17 mouse cellular contexts compared by ENCODE assay signal in genomic region chr8:89788296-89788695, GRCm38 (mm10).
"Had no signal": no experiment of that assay in that cellular context is flagged by ENCODE, and none has a peak within 500 bp of the region (broad histone marks: within the 10 kb centered on the region; RNA-seq: fewer than 3 reads in every experiment).

No protein-coding gene starts in this region.

- H3K4me2 ChIP-seq: intestine, embryonic 15.5 days; liver, embryonic 11.5 days; lung, embryonic 14.5 days; midbrain, embryonic 13.5 days; stomach, embryonic 15.5 days had no signal

- DNase-seq: kidney, adult 2 months; layer of hippocampus, adult 9-11 months; liver, postnatal 0 days; lung, embryonic 14.5 days; spleen, adult 18-20 months; thymus, postnatal 25 days had no signal

- H3K4me3 ChIP-seq: intestine, embryonic 15.5 days; limb, embryonic 12.5 days; limb, embryonic 15.5 days; midbrain, embryonic 13.5 days; stomach, embryonic 15.5 days had no signal

- H3K9ac ChIP-seq: intestine, embryonic 15.5 days; limb, embryonic 12.5 days; limb, embryonic 15.5 days; liver, embryonic 14.5 days; liver, postnatal 0 days; lung, embryonic 14.5 days; midbrain, embryonic 13.5 days; stomach, embryonic 15.5 days had no signal

- H3K4me1 ChIP-seq: intestine, embryonic 15.5 days; limb, embryonic 15.5 days; stomach, embryonic 15.5 days had no signal

- ATAC-seq: intestine, embryonic 15.5 days; liver, postnatal 0 days; lung, postnatal 0 days; midbrain, embryonic 13.5 days had no signal

- H3K36me3 ChIP-seq: intestine, embryonic 15.5 days; limb, embryonic 12.5 days; limb, embryonic 15.5 days; midbrain, embryonic 13.5 days; stomach, embryonic 15.5 days had no signal

- H3K27ac ChIP-seq: intestine, embryonic 15.5 days; kidney, postnatal 0 days; layer of hippocampus, adult 2 months; limb, embryonic 12.5 days; limb, embryonic 15.5 days; liver, embryonic 14.5 days; macrophage; midbrain, embryonic 13.5 days; stomach, embryonic 15.5 days had no signal

- H3K9me3 ChIP-seq: intestine, embryonic 15.5 days; limb, embryonic 12.5 days; limb, embryonic 15.5 days; midbrain, embryonic 13.5 days; stomach, embryonic 15.5 days had no signal

- H3K27me3 ChIP-seq: intestine, embryonic 15.5 days had no signal
